Mouse (Mus musculus) MEL (cell line): ENCODE data around the gene Cacng2.

ENCODE experiments used
- CTCF ChIP-seq, 3 experiments: IDR thresholded peaks in 2 of 3; conservative IDR thresholded peaks in 1 of 3; 2 replicates each; pipeline ENCODE4 v1.5.1; 2011 to 2012; ENCODE audit warnings: low read length in 3 of 3, low read depth in 2 of 3, mild to moderate bottlenecking in 2 of 3, improper control_type of control experiment in 1 of 3, inconsistent platforms in 1 of 3, mixed read lengths in 1 of 3, moderate library complexity in 1 of 3; ENCODE audit not compliant: control insufficient read depth in 1 of 3, insufficient read depth in 1 of 3, poor library complexity in 1 of 3, severe bottlenecking in 1 of 3
- E2F4 ChIP-seq: IDR thresholded peaks from 2 replicates; pipeline ENCODE4 v1.6.1; 2011; ENCODE audit warnings: low read depth, low read length, improper control_type of control experiment, borderline replicate concordance
- EP300 ChIP-seq, 2 experiments: IDR thresholded peaks; 2 replicates each; pipeline ENCODE4 v1.6.1; 2011; ENCODE audit warnings: improper control_type of control experiment in 2 of 2, low read length in 2 of 2, low read depth in 1 of 2, mild to moderate bottlenecking in 1 of 2
- JUND ChIP-seq: IDR thresholded peaks from 2 replicates; pipeline ENCODE4 v1.6.1; 2011; ENCODE audit warnings: low read depth, mild to moderate bottlenecking, improper control_type of control experiment, low read length
- MAZ ChIP-seq: IDR thresholded peaks from 2 replicates; pipeline ENCODE4 v1.6.1; 2012; ENCODE audit warnings: low read depth, mild to moderate bottlenecking, inconsistent platforms, low read length, improper control_type of control experiment
- NELFE ChIP-seq: IDR thresholded peaks from 2 replicates; pipeline ENCODE4 v1.6.1; 2011; ENCODE audit warnings: low read depth, low read length, improper control_type of control experiment
- POLR2A ChIP-seq, 2 experiments: IDR thresholded peaks; 2 replicates each; pipeline ENCODE4 v1.6.1; 2011 to 2012; ENCODE audit warnings: low read length in 2 of 2, mild to moderate bottlenecking in 2 of 2, control low read depth in 1 of 2, improper control_type of control experiment in 1 of 2, low read depth in 1 of 2, moderate library complexity in 1 of 2; ENCODE audit not compliant: control insufficient read depth in 1 of 2, insufficient read depth in 1 of 2, poor library complexity in 1 of 2
- POLR2AphosphoS2 ChIP-seq: IDR thresholded peaks from 2 replicates; pipeline ENCODE4 v1.6.1; 2011; ENCODE audit warnings: low read length, improper control_type of control experiment
- POLR2AphosphoS5 ChIP-seq: IDR thresholded peaks from 2 replicates; pipeline ENCODE4 v1.6.1; 2012; ENCODE audit warnings: low read depth, borderline replicate concordance, mild to moderate bottlenecking, inconsistent platforms, low read length, moderate library complexity, mixed read lengths
- TAL1 ChIP-seq: IDR thresholded peaks from 2 replicates; pipeline ENCODE4 v1.6.1; 2012; ENCODE audit warnings: mild to moderate bottlenecking, inconsistent platforms, low read length, moderate library complexity, mixed read lengths
- ZC3H11A ChIP-seq: IDR thresholded peaks from 2 replicates; pipeline ENCODE4 v1.6.1; 2012; ENCODE audit warnings: low read depth, mild to moderate bottlenecking, inconsistent platforms, low read length, improper control_type of control experiment

DNA sequence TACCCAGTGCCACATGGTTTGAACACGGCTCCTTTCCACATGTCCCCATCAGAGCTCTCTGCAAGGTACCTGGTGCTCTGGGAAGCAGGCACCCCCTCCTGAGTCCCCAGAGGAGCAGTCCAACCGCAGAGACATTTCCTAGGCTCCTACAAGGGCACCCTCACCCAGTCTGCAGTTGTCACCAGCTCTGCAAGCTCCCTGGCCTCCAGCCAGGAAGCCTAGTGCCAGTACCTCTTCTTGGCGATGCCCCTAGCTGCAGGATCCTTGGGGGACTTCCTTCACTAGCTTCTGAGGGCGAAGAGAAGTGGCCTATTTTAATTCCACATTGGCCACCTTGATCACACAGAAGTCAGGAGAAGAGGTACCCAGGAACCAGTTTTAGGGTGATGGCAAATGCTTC is 38.0 kb upstream of the Cacng2 start:
- no peak for TF ChIP-seq CTCF (IDR thresholded peaks at IDR 0.05 in 2 of 3, conservative IDR thresholded peaks at IDR 0.05 in 1 of 3; ENCODE audit: control insufficient read depth in 1 of 3, insufficient read depth in 1 of 3, low read depth in 2 of 3, low read length in 3 of 3, poor library complexity in 1 of 3, severe bottlenecking in 1 of 3)
- no peak for TF ChIP-seq MAZ
- TF ChIP-seq JUND: no peak
- TF ChIP-seq NELFE: no peak
- no peak for TF ChIP-seq POLR2AphosphoS5
- no peak for TF ChIP-seq POLR2A (IDR thresholded peaks at IDR 0.05; ENCODE audit: control insufficient read depth in 1 of 2, insufficient read depth in 1 of 2, low read depth in 1 of 2, low read length in 2 of 2, poor library complexity in 1 of 2)
- no peak for TF ChIP-seq TAL1
- TF ChIP-seq POLR2AphosphoS2: no peak
- no peak for TF ChIP-seq EP300 (IDR thresholded peaks at IDR 0.05; ENCODE audit: low read depth in 1 of 2, low read length in 2 of 2)
- TF ChIP-seq ZC3H11A: no peak
- no peak for TF ChIP-seq E2F4
